Mouse (Mus musculus) kidney, adult 10 weeks (tissue): Measurements from ENCODE around the gene Rgs7bp. TPM values are rescaled to one million over a fixed set of nuclear protein-coding genes. Genes with fewer than 3 reads are reported as not detected.

Experiments
- polyA plus RNA-seq: library from polyadenylated mRNA; stranded (reverse); fragments of 350-450 nt; fragmentation: Illumina TruSeq; extraction: RNeasy Lipid Tissue Mini Kit (QIAGEN cat#74804); gene quantifications from one replicate; pipeline ENCODE4 v1.2.3, GENCODE M21; 2014; ENCODE audit warnings: low read depth, low replicate concordance

Gene Rgs7bp
- 2.5 TPM for polyA plus RNA-seq

GRCm38 (mm10) chr13:105054181-105054940 is at the start of gene Rgs7bp:
Gene Rgs7bp (minus strand): TSS chr13:105054930.

GRCm38 (mm10) chr13:105081862-105082261 is 27.1 kb upstream of the Rgs7bp start, which contains the start of gene 4933425L06Rik:
Gene 4933425L06Rik (plus strand): TSS chr13:105082122.

Other genes with a start within 250 kb of the Rgs7bp start
- gene Cwc27, start 237.8 kb downstream of the Rgs7bp start, polyA plus RNA-seq, result 25.2 TPM
- gene Shisal2b, start 191.0 kb downstream of the Rgs7bp start, polyA plus RNA-seq, result not detected
- not detected for gene 4933425L06Rik, start 27.2 kb upstream of the Rgs7bp start, polyA plus RNA-seq
- 0.40 TPM for gene Rnf180, start 239.9 kb upstream of the Rgs7bp start, polyA plus RNA-seq